Mouse (Mus musculus): Measurements from ENCODE around the gene Topbp1.

GRCm38 (mm10) chr9:103369951-103370350, 64.9 kb downstream of the Topbp1 start:
- TF ChIP-seq TAL1 (IDR thresholded peaks at IDR 0.05; ENCODE audit: low read length), result no peak
- no peak for TF ChIP-seq GATA1 (IDR thresholded peaks at IDR 0.05; ENCODE audit: low read length)

All from erythroblast, embryonic 14.5 days (primary cell).